Mouse (Mus musculus): ENCODE measurements around the gene Olfr1014. TPM values are rescaled to one million over a fixed set of nuclear protein-coding genes. Genes with fewer than 3 reads are reported as not detected.

The Olfr1014 gene
- polyA plus RNA-seq, 1 experiment: not detected

- Histone ChIP-seq H3K4me3 (no peak within 1 kb of the TSS), H3K79me2 (ENCODE audit: control insufficient read depth, insufficient read depth) (no peaks in the 10 kb centered on the region), H3ac (ENCODE audit: control insufficient read depth, insufficient read length) (no peak within 1 kb of the TSS), H3K36me3 (ENCODE audit: control insufficient read depth, insufficient read depth) (no peaks in the 10 kb centered on the region), H3K4me2 (ENCODE audit: low read depth) (no peak within 1 kb of the TSS), H3K27me3 (ENCODE audit: control insufficient read depth, insufficient read depth, insufficient read length) (no peaks in the 10 kb centered on the region)
- TF ChIP-seq TCF3 (IDR thresholded peaks at IDR 0.05; ENCODE audit: insufficient read length, low read depth): no peak
- TF ChIP-seq REST (IDR thresholded peaks at IDR 0.05; ENCODE audit: insufficient read depth, insufficient read length): no peak
- TF ChIP-seq E2F4 (IDR thresholded peaks at IDR 0.05; ENCODE audit: insufficient read depth): no peak
- no peak for TF ChIP-seq USF1 (IDR thresholded peaks at IDR 0.05; ENCODE audit: low read depth)
- no peak for TF ChIP-seq CEBPB (IDR thresholded peaks at IDR 0.05; ENCODE audit: insufficient read depth, poor library complexity, severe bottlenecking)
- TF ChIP-seq MYOD1 (IDR thresholded peaks at IDR 0.05; ENCODE audit: control insufficient read depth in 1 of 3, insufficient read length in 2 of 3, low read depth in 2 of 3): no peak
- no peak for TF ChIP-seq SRF (IDR thresholded peaks at IDR 0.05; ENCODE audit: control insufficient read depth, insufficient read length, low read depth)
- TF ChIP-seq MYOG (IDR thresholded peaks at IDR 0.05; ENCODE audit: control insufficient read depth in 1 of 3, insufficient read depth in 1 of 3, insufficient read length in 2 of 3, low read depth in 2 of 3): no peak
- TF ChIP-seq POLR2AphosphoS2 (IDR thresholded peaks at IDR 0.05; ENCODE audit: insufficient read length, low read depth): no peak
- no peak for TF ChIP-seq TCF12 (IDR thresholded peaks at IDR 0.05; ENCODE audit: insufficient read depth, poor library complexity, severe bottlenecking)
- TF ChIP-seq POLR2A (IDR thresholded peaks at IDR 0.05; ENCODE audit: insufficient read length, low read depth): no peak
- no peak for TF ChIP-seq MAX (IDR thresholded peaks at IDR 0.05; ENCODE audit: low read depth)
These were observed 9.2 kb downstream of the Olfr1014 start, which contains the start of gene Olfr1015 for GRCm38 (mm10) chr2:85781717-85782116. Gene Olfr1015, plus strand, starts transcription at chr2:85782017.

DNA sequence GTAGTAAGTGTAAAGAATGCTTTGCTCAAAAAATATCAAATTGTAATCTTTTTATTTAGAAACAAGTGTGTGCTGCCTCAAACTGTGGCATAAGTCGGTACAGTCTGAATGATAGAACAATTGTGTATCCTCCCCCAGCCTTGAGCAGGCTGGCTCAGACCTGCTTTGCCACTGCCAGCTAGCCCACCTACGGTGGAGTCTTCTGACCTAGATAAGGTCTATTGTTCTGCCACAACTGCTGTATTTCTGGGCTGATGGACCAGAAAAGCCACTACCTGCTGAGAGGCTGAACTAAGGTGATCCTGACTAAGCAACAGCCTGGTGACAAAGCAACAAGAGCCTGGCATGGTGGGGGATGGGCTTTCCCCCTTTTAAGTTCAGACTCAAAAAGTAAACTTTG lies 19.8 kb downstream of the Olfr1014 start:
- no peak overlapping the region for H3K4me3 ChIP-seq
- H3K36me3 ChIP-seq (ENCODE audit: control insufficient read depth, insufficient read depth): no peaks in the 10 kb centered on the region
- no peaks in the 10 kb centered on the region for H3K79me2 ChIP-seq (ENCODE audit: control insufficient read depth, insufficient read depth)
- H3K4me2 ChIP-seq (ENCODE audit: low read depth): no peak overlapping the region
- H3K27me3 ChIP-seq (ENCODE audit: control insufficient read depth, insufficient read depth, insufficient read length): no peaks in the 10 kb centered on the region
- TF ChIP-seq POLR2A (IDR thresholded peaks at IDR 0.05; ENCODE audit: insufficient read length, low read depth) (no peak), TCF3 (IDR thresholded peaks at IDR 0.05; ENCODE audit: insufficient read length, low read depth) (no peak), REST (IDR thresholded peaks at IDR 0.05; ENCODE audit: insufficient read depth, insufficient read length) (no peak)
- H3ac ChIP-seq (ENCODE audit: control insufficient read depth, insufficient read length): no peak overlapping the region

GRCm38 (mm10) chr2:85802444-85802843 lies 29.9 kb downstream of the Olfr1014 start, which contains the start of gene Olfr1016:
Gene Olfr1016, minus strand, starts transcription at chr2:85802544.
- Histone ChIP-seq H3ac (ENCODE audit: control insufficient read depth, insufficient read length) (no peak within 1 kb of the TSS), H3K27me3 (ENCODE audit: control insufficient read depth, insufficient read depth, insufficient read length) (no peaks in the 10 kb centered on the region), H3K36me3 (ENCODE audit: control insufficient read depth, insufficient read depth) (no peaks in the 10 kb centered on the region), H3K79me2 (ENCODE audit: control insufficient read depth, insufficient read depth) (no peaks in the 10 kb centered on the region), H3K4me3 (no peak within 1 kb of the TSS), H3K4me2 (ENCODE audit: low read depth) (no peak within 1 kb of the TSS)
- no peak for TF ChIP-seq MAX (IDR thresholded peaks at IDR 0.05; ENCODE audit: low read depth)
- TF ChIP-seq REST (IDR thresholded peaks at IDR 0.05; ENCODE audit: insufficient read depth, insufficient read length): no peak
- TF ChIP-seq SRF (IDR thresholded peaks at IDR 0.05; ENCODE audit: control insufficient read depth, insufficient read length, low read depth): no peak
- no peak for TF ChIP-seq TCF3 (IDR thresholded peaks at IDR 0.05; ENCODE audit: insufficient read length, low read depth)
- no peak for TF ChIP-seq CEBPB (IDR thresholded peaks at IDR 0.05; ENCODE audit: insufficient read depth, poor library complexity, severe bottlenecking)

DNA sequence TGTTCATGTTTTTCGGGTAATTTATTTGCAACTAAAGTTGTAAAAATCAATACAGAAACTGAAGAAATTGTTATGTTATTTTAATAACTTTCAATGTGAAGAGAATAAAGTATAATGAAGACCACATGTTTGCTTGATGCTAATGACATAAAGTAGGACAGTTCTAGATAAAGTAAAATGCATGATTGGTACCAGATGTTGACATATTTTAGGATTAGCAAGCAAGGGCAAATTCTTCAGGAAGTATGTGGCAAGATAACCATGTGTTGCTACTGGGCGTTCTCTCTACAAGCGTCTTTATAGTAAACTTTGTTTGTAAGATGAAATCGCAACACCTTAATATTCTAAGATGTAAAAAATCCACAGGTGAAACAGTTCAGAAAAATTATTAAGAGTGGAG lies 32.0 kb downstream of the Olfr1014 start:
- no peaks in the 10 kb centered on the region for H3K27me3 ChIP-seq (ENCODE audit: control insufficient read depth, insufficient read depth, insufficient read length)
- no peak overlapping the region for H3K4me3 ChIP-seq
- no peak overlapping the region for H3ac ChIP-seq (ENCODE audit: control insufficient read depth, insufficient read length)
- no peak overlapping the region for H3K4me2 ChIP-seq (ENCODE audit: low read depth)
- no peaks in the 10 kb centered on the region for H3K36me3 ChIP-seq (ENCODE audit: control insufficient read depth, insufficient read depth)
- TF ChIP-seq TCF3 (IDR thresholded peaks at IDR 0.05; ENCODE audit: insufficient read length, low read depth): no peak
- H3K79me2 ChIP-seq (ENCODE audit: control insufficient read depth, insufficient read depth): no peaks in the 10 kb centered on the region

DNA sequence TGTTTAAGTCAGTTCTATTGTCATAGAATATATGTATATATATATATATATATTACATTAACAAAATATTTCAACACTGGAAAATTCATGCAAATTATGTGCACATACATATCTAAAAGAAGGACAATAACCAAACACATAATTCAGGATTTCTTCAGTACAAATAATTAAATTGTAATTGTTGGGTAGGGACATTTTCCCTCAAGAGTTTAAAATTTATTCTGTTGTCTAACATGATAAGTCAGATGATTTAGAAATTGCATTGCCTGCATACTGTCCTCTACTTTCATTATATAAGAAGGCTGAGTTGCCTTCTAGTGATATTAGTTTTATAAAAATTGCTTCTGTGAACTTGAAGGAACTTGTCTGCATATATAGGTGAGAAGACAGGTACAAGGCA lies 45.7 kb downstream of the Olfr1014 start, which contains the start of gene Olfr1018:
Gene Olfr1018 (plus strand): TSS at position 301 of the 400 bp plus-strand sequence.
- TF ChIP-seq POLR2A (IDR thresholded peaks at IDR 0.05; ENCODE audit: insufficient read length, low read depth) (no peak), TCF12 (IDR thresholded peaks at IDR 0.05; ENCODE audit: insufficient read depth, poor library complexity, severe bottlenecking) (no peak), TCF3 (IDR thresholded peaks at IDR 0.05; ENCODE audit: insufficient read length, low read depth) (no peak), USF1 (IDR thresholded peaks at IDR 0.05; ENCODE audit: low read depth) (no peak), CEBPB (IDR thresholded peaks at IDR 0.05; ENCODE audit: insufficient read depth, poor library complexity, severe bottlenecking) (no peak), REST (IDR thresholded peaks at IDR 0.05; ENCODE audit: insufficient read depth, insufficient read length) (no peak), MAX (IDR thresholded peaks at IDR 0.05; ENCODE audit: low read depth) (no peak), E2F4 (IDR thresholded peaks at IDR 0.05; ENCODE audit: insufficient read depth) (no peak), MYOG (IDR thresholded peaks at IDR 0.05; ENCODE audit: control insufficient read depth in 1 of 3, insufficient read depth in 1 of 3, insufficient read length in 2 of 3, low read depth in 2 of 3) (no peak), SRF (IDR thresholded peaks at IDR 0.05; ENCODE audit: control insufficient read depth, insufficient read length, low read depth) (no peak), MYOD1 (IDR thresholded peaks at IDR 0.05; ENCODE audit: control insufficient read depth in 1 of 3, insufficient read length in 2 of 3, low read depth in 2 of 3) (no peak), POLR2AphosphoS2 (IDR thresholded peaks at IDR 0.05; ENCODE audit: insufficient read length, low read depth) (no peak)
- Histone ChIP-seq H3K79me2 (ENCODE audit: control insufficient read depth, insufficient read depth) (no peaks in the 10 kb centered on the region), H3K4me3 (no peak within 1 kb of the TSS), H3K27me3 (ENCODE audit: control insufficient read depth, insufficient read depth, insufficient read length) (no peaks in the 10 kb centered on the region), H3K4me2 (ENCODE audit: low read depth) (no peak within 1 kb of the TSS), H3ac (ENCODE audit: control insufficient read depth, insufficient read length) (no peak within 1 kb of the TSS), H3K36me3 (ENCODE audit: control insufficient read depth, insufficient read depth) (no peaks in the 10 kb centered on the region)

Other genes starting within 250 kb of the Olfr1014 start
- gene Olfr996, start 193.5 kb upstream of the Olfr1014 start, polyA plus RNA-seq (2012; fragmentation: generic; extraction: Trizol): not detected
- not detected for gene Olfr998, start 183.8 kb upstream of the Olfr1014 start, polyA plus RNA-seq (2012; fragmentation: generic; extraction: Trizol)
- gene Olfr1000, start 160.8 kb upstream of the Olfr1014 start, polyA plus RNA-seq (2012; fragmentation: generic; extraction: Trizol): not detected
- gene Olfr1002, start 122.0 kb upstream of the Olfr1014 start, polyA plus RNA-seq (2012; fragmentation: generic; extraction: Trizol): not detected
- gene Olfr154, start 108.3 kb upstream of the Olfr1014 start, polyA plus RNA-seq (2012; fragmentation: generic; extraction: Trizol): not detected
- not detected for gene Olfr1006, start 93.9 kb upstream of the Olfr1014 start, polyA plus RNA-seq (2012; fragmentation: generic; extraction: Trizol)
- gene Olfr1008, start 83.3 kb upstream of the Olfr1014 start, polyA plus RNA-seq (2012; fragmentation: generic; extraction: Trizol): not detected
- not detected for gene Olfr1009, start 57.3 kb upstream of the Olfr1014 start, polyA plus RNA-seq (2012; fragmentation: generic; extraction: Trizol)
- not detected for gene Olfr1012, start 9.9 kb upstream of the Olfr1014 start, polyA plus RNA-seq (2012; fragmentation: generic; extraction: Trizol)
- not detected for gene Olfr1013, start 5.6 kb upstream of the Olfr1014 start, polyA plus RNA-seq (2012; fragmentation: generic; extraction: Trizol)
- not detected for gene Olfr1015, start 9.3 kb downstream of the Olfr1014 start, polyA plus RNA-seq (2012; fragmentation: generic; extraction: Trizol)
- gene Olfr1016, start 29.8 kb downstream of the Olfr1014 start, polyA plus RNA-seq (2012; fragmentation: generic; extraction: Trizol): not detected
- not detected for gene Olfr1018, start 45.8 kb downstream of the Olfr1014 start, polyA plus RNA-seq (2012; fragmentation: generic; extraction: Trizol)
- gene Olfr1019, start 72.8 kb downstream of the Olfr1014 start, polyA plus RNA-seq (2012; fragmentation: generic; extraction: Trizol): not detected
- gene Olfr1020, start 74.3 kb downstream of the Olfr1014 start, polyA plus RNA-seq (2012; fragmentation: generic; extraction: Trizol): not detected
- not detected for gene Olfr1022, start 95.9 kb downstream of the Olfr1014 start, polyA plus RNA-seq (2012; fragmentation: generic; extraction: Trizol)
- gene Olfr1023, start 112.9 kb downstream of the Olfr1014 start, polyA plus RNA-seq (2012; fragmentation: generic; extraction: Trizol): not detected
- gene Olfr1024, start 132.3 kb downstream of the Olfr1014 start, polyA plus RNA-seq (2012; fragmentation: generic; extraction: Trizol): not detected
- gene Olfr1025-ps1, start 142.5 kb downstream of the Olfr1014 start, polyA plus RNA-seq (2012; fragmentation: generic; extraction: Trizol): not detected
- gene Olfr1026, start 148.8 kb downstream of the Olfr1014 start, polyA plus RNA-seq (2012; fragmentation: generic; extraction: Trizol): not detected
- not detected for gene Olfr1028, start 177.7 kb downstream of the Olfr1014 start, polyA plus RNA-seq (2012; fragmentation: generic; extraction: Trizol)
- gene Olfr1029, start 201.2 kb downstream of the Olfr1014 start, polyA plus RNA-seq (2012; fragmentation: generic; extraction: Trizol): not detected
- gene Olfr1030, start 206.6 kb downstream of the Olfr1014 start, polyA plus RNA-seq (2012; fragmentation: generic; extraction: Trizol): not detected
- gene Olfr1031, start 217.6 kb downstream of the Olfr1014 start, polyA plus RNA-seq (2012; fragmentation: generic; extraction: Trizol): not detected
- gene Olfr1032, start 232.8 kb downstream of the Olfr1014 start, polyA plus RNA-seq (2012; fragmentation: generic; extraction: Trizol): not detected
- not detected for gene Olfr1033, start 247.9 kb downstream of the Olfr1014 start, polyA plus RNA-seq (2012; fragmentation: generic; extraction: Trizol)

Measured in myocyte (in vitro differentiated cells).